Mouse (Mus musculus) lung, adult 2 months (tissue): ENCODE results near the gene Arl5c.

Experiments
- CTCF ChIP-seq: fragments of 200-500 bp; IDR thresholded peaks from 2 replicates; pipeline ENCODE4 v1.5.1; 2011; ENCODE audit warnings: mild to moderate bottlenecking, low read length, control low read depth; ENCODE audit not compliant: insufficient read depth
- POLR2A ChIP-seq: fragments of 200-500 bp; IDR thresholded peaks from 2 replicates; pipeline ENCODE4 v1.6.1; 2011; ENCODE audit warnings: low read depth, mild to moderate bottlenecking, control low read depth, low read length, borderline replicate concordance; ENCODE audit errors: extremely low read depth

GRCm38 (mm10) chr11:97971232-97971631 lies 24.7 kb downstream of the Arl5c start:
- TF ChIP-seq CTCF (no peak), POLR2A (no peak)
